Mouse (Mus musculus): ENCODE results near the gene Btaf1. TPM values are rescaled to one million over a fixed set of nuclear protein-coding genes. Genes with fewer than 3 reads are reported as not detected.

The Btaf1 gene
- total RNA-seq (2021): 10 to 100 TPM in 1 of 2 experiments, 1 to 10 TPM in 1; 9.8 to 13.5 TPM
- long read RNA-seq, experiment 1, full-length matches to known transcripts: 3 of 5 reads
- long read RNA-seq, experiment 1, partial matches to known transcripts: 0 of 5 reads
- long read RNA-seq, experiment 1, other reads (novel, unspliced or antisense): 2 of 5 reads
- long read RNA-seq, experiment 2, full-length matches to known transcripts: 1 of 6 reads
- long read RNA-seq, experiment 2, partial matches to known transcripts: 1 of 6 reads
- long read RNA-seq, experiment 2, other reads (novel, unspliced or antisense): 4 of 6 reads

DNA sequence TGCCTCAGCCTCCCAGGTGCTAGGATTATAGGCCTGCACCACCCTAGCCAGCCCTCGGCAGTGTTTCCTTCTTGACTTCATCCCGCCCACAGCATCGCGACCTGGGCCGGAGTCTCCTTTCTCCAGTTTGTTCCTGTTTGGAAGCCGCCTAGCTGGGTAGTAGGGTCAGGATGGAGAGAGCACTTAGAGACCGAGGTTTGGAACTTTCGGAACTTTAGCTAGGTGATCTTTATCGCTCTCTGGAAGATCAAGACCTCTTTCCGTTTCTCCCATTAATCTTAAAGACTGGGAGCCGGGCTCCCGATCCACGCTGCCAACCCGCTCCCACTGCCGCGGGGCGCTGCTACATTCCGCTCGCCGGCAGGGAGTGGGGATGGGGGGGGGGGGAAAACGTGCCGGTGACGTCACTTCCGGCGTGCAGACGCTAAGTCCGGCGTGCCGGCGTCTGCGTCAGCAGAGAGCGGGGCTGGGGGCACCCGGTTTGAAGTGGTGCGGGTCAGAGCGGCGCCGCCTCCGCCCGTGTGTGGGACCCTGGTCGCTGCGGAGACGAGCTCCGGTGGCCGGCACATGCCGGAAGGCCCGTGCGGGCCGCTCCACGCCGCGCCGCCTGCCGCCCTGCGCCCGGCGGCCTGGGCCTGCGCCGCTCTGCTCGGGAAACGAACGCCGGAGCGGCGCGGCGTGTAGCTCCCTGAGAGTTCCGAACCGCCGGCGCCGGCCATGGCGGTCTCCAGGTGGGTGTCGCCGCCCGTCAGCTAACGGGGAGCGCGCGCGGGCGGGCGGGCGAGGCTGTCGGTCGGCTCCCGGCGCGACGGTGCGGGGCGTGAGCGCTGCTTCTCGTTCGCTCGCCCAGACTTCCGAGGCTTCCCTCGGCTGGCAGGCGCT, at the start of gene Btaf1:
TSS of gene Btaf1 (plus strand) at position 409 of the 882 bp plus-strand sequence.
- intact Hi-C loops (cut with DNase I): no loop called here
- peak; percentile 90 for DNase-seq

DNA sequence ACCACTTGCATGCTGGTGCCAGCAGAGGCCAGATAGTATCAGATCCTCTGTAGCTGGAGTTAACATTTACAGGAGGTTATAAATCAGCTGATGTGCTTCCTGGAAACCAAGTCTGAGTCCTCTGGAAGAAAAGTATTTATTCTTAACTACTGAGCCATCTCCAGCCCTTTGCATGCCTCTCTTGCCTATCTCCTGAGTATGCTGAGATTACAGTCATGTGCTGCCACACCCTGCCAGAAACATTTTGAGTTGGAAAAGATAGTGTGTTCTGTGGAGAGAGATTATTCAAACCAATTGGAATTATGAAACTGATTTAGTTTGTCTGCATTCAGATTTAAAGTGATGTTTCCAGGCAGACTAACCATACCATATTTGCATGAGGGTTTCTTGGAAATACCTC, 48.5 kb upstream of the Btaf1 start:
- H3K4me3 ChIP-seq: no peak overlapping the region
- no peak overlapping the region for H3K27ac ChIP-seq
- no peak for DNase-seq
- no peak for TF ChIP-seq CTCF (IDR thresholded peaks at IDR 0.05)
- intact Hi-C loops (cut with DNase I): no loop called here

More for the DNA sequence above, at the start of gene Btaf1:
- no peak for TF ChIP-seq CTCF (IDR thresholded peaks at IDR 0.05)
- peak within 1 kb of the TSS; percentile 95 for H3K4me3 ChIP-seq
- peak within 1 kb of the TSS; percentile 97 for H3K27ac ChIP-seq

- no peak for DNase-seq
- H3K27ac ChIP-seq: no peak overlapping the region
- intact Hi-C loops (cut with DNase I): no loop called here
- no peak overlapping the region for H3K4me3 ChIP-seq
- no peak for TF ChIP-seq CTCF (IDR thresholded peaks at IDR 0.05)
Measured at GRCm38 (mm10) chr19:36878743-36879495, 47.0 kb upstream of the Btaf1 start.

DNA sequence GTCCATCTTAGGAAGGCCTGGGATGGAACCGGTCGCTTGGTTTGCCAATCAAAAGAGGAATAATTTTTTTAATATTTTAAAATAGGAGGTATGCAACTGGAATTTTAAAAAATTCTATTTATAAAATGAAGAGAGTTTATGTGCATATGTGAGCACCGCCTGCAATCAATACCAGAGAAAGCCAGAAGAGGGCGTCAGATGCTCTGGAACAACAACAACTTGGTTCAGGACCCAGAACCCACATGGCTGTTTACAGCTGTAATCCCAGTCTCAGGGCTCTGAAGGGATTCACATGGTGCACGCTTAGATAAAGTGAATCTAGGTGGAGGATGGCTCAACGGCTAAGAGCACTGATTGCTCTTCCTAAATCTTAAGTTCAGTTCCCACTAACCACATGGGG, 42.8 kb upstream of the Btaf1 start:
- intact Hi-C loops (cut with DNase I): loop anchor here (5.0 kb wide), 1 partner anchor 36 kb away; no protein-coding TSS in a partner anchor
- peak; percentile 32 for DNase-seq
- TF ChIP-seq CTCF (IDR thresholded peaks at IDR 0.05): peak; percentile 57

DNA sequence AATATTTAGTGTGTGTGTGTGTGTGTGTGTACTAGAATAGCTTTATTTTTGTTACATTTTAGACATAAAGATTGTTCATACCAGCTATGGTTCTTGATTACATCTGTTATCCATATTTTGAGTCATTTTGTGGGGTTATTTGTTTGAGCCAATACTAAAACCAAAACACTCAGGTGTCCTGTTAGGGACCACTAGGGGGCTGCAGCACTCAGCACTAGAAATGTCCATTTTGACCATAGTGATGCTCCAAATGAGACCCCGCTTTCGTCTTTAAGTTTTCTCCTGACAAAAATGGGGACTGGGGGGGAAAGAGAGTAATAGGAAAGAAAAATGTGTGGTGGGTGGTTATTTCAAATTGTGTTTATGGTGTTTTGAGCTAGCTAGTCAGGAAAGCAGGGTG, 39.6 kb upstream of the Btaf1 start:
- Histone ChIP-seq H3K27ac (no peak overlapping the region), H3K4me3 (no peak overlapping the region)
- DNase-seq: no peak
- peak; percentile 49 for TF ChIP-seq CTCF (IDR thresholded peaks at IDR 0.05)
- intact Hi-C loops (cut with DNase I): no loop called here

More for the DNA sequence above, 42.8 kb upstream of the Btaf1 start:
- no peak overlapping the region for H3K27ac ChIP-seq
- H3K4me3 ChIP-seq: no peak overlapping the region

- no peak for DNase-seq
- H3K4me3 ChIP-seq: no peak overlapping the region
- H3K27ac ChIP-seq: no peak overlapping the region
- intact Hi-C loops (cut with DNase I): no loop called here
- no peak for TF ChIP-seq CTCF (IDR thresholded peaks at IDR 0.05)
Measured at GRCm38 (mm10) chr19:36887706-36888105, 38.2 kb upstream of the Btaf1 start.

GRCm38 (mm10) chr19:36891746-36892145, 34.1 kb upstream of the Btaf1 start:
- intact Hi-C loops (cut with DNase I): loop anchor here (5.0 kb wide), 1 partner anchor 54 kb away; no protein-coding TSS in a partner anchor

GRCm38 (mm10) chr19:36896791-36897569, 28.9 kb upstream of the Btaf1 start:
- intact Hi-C loops (cut with DNase I): loop anchor here (1.0 kb wide), 1 partner anchor 25 kb away; no protein-coding TSS in a partner anchor
- H3K4me3 ChIP-seq: no peak overlapping the region
- no peak overlapping the region for H3K27ac ChIP-seq
- DNase-seq: no peak
- no peak for TF ChIP-seq CTCF (IDR thresholded peaks at IDR 0.05)

More at GRCm38 (mm10) chr19:36891746-36892145, 34.1 kb upstream of the Btaf1 start:
- peak overlapping the region; percentile 46 for H3K27ac ChIP-seq
- peak; percentile 42 for DNase-seq
- H3K4me3 ChIP-seq: no peak overlapping the region
- TF ChIP-seq CTCF (IDR thresholded peaks at IDR 0.05): no peak

GRCm38 (mm10) chr19:36897778-36898177, 28.1 kb upstream of the Btaf1 start:
- intact Hi-C loops (cut with DNase I): loop anchor here (1.0 kb wide), 1 partner anchor 25 kb away; no protein-coding TSS in a partner anchor
- TF ChIP-seq CTCF (IDR thresholded peaks at IDR 0.05): peak; percentile 64
- no peak overlapping the region for H3K4me3 ChIP-seq
- DNase-seq: no peak
- no peak overlapping the region for H3K27ac ChIP-seq

- intact Hi-C loops (cut with DNase I): no loop called here
- DNase-seq: no peak
- no peak for TF ChIP-seq CTCF (IDR thresholded peaks at IDR 0.05)
- Histone ChIP-seq H3K27ac (no peak overlapping the region), H3K4me3 (no peak overlapping the region)
Measured at GRCm38 (mm10) chr19:36903377-36903776, 22.5 kb upstream of the Btaf1 start.

DNA sequence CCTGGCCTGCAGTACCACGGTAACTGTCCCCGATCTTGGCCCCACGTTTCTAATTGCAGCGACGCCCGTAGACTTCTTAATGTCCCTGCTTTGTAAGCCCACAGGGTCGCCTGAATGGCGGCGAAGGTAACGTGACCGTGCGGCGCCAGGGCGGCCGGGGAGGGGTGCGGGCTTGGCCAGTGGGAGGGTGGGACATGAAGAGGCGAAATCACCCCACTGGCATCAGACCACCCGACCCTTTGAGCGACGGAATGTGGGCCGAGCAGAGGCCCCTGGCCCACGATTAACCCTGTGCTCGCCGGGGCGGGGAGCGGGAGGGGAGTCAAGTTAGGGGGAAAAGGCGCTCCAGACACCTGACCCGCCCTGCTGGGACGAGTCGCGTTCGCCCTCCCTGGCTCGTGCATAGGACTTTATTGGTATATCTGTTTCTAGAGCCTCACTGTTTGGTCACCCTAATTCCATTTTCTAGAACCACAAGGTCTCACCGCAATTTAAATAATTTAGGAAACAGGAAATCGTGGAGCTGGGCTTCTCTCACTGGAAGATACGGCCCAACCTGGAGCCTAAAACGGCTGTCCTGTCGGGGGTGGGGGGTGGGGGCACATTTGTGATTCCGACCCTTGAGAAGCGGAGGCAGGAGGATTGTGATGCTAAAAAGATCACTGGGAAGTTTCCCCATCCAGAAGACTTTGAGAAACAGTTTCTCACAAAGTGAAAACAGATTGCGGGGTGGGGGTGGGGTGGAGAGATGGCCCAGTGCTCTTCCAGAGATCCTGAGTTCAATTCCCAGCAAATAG, 21.5 kb upstream of the Btaf1 start:
- H3K4me3 ChIP-seq: peak overlapping the region; percentile 78
- TF ChIP-seq CTCF (IDR thresholded peaks at IDR 0.05): no peak
- peak overlapping the region; percentile 71 for H3K27ac ChIP-seq
- peak; percentile 56 for DNase-seq
- intact Hi-C loops (cut with DNase I): no loop called here

Measured in gastrocnemius, adult 2 months (tissue).